Mouse (Mus musculus) kidney, postnatal 36 days (tissue): ENCODE measurements around the gene Ccdc40.
"Not testable (repeated sequence)": the region's sequence is repeated elsewhere in the genome, so short reads cannot be mapped to it uniquely, and the experiment has no call there.

Experiments
- DNase-seq, 2 experiments: peaks; one replicate each; pipeline ENCODE4 v3.0.0; 2021 to 2022; ENCODE audit warnings: mixed read lengths in 2 of 2

Gene Ccdc40

DNA sequence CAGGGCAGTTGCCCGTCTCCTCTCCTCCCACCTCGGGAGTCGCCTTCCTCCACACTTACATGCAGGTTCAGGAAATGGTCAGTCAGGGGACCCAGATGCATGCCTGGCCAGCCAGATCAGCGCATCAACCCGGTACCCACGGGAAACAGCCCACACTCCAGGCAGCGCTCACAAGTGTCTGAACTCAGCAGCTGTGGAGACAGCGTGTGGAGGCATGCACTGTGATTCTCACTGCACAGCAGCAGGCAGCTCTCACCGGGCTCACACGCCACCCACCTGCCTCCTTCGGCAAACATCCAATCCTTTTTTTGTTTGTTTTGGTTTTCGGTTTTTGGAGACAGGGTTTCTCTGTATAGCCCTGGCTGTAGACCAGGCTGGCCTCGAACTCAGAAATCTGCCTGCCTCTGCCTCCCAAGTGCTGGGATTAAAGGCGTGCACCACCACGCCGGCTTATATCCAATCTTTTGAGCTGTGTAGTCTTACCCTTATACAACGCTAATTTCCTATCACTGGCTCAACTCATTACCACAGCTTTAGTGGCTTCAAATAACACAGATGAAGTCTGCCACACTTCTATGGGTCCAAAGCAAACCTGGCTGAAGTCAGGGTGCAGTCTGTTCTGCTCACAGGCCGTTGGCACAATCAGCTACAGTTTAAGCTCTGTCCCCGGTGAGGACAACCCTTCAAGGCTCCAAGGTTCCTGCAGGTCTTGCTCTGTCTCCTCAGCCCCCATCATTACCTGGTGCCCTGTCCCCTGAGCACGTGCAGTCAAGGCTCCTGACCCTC lies 59.0 kb downstream of the Ccdc40 start:
- DNase-seq: no peak

DNA sequence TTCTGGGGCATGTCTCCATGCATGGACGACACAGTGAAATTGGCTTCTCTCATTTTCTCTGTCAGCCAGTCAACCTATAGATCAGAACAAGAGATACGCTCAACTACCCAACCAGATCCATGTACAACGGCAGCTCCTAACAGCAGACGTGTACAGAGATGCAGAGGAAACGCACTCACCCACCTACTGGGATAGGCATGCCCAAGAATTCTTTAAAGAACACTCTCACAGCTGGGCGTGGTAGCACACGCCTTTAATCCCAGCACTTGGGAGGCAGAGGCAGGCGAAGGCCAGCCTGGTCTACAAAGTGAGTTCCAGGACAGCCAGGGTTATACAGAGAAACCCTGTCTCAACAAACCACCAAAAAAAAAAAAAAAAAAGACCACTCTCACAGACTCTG lies 64.5 kb downstream of the Ccdc40 start:
- DNase-seq: not testable (repeated sequence)

DNA sequence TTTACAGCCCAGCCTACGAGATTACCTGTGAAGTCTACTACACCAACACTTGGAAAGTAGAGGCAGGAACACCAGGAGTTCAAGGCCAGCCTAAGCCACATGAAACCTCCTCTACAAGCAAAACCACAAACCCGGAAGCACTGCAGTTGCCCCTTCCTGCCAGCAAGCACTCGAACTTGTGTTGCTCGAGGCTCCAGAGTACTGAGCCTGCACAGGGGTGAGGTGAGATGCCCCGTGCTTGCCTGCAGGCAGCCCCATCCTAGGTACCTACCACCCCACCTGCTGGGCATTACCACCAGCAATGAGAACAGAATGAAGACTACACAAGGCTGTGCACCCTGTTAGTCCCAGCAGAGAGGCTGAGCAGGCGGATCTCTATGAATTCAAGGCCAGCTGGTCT lies 69.6 kb downstream of the Ccdc40 start:
- no peak for DNase-seq

DNA sequence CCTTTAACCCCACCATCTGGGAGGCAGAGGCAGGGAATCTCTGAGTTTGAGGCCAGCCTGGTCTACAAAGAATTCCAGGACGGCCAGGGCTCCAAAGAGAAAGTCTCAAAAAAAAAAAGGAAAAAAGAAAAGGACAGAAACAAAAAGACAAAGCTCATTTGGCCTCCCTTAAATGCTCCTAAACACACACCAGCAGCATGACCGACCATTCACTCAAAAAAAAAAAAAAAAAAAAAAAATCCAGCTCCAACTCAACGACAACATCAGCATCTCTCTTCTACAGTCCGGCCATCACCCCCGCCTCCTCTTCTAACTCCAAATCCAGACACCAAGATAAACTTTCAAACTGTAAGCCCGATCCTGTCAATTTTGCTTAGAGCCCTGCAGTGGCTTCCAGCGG lies 70.5 kb downstream of the Ccdc40 start:
- DNase-seq: no peak

DNA sequence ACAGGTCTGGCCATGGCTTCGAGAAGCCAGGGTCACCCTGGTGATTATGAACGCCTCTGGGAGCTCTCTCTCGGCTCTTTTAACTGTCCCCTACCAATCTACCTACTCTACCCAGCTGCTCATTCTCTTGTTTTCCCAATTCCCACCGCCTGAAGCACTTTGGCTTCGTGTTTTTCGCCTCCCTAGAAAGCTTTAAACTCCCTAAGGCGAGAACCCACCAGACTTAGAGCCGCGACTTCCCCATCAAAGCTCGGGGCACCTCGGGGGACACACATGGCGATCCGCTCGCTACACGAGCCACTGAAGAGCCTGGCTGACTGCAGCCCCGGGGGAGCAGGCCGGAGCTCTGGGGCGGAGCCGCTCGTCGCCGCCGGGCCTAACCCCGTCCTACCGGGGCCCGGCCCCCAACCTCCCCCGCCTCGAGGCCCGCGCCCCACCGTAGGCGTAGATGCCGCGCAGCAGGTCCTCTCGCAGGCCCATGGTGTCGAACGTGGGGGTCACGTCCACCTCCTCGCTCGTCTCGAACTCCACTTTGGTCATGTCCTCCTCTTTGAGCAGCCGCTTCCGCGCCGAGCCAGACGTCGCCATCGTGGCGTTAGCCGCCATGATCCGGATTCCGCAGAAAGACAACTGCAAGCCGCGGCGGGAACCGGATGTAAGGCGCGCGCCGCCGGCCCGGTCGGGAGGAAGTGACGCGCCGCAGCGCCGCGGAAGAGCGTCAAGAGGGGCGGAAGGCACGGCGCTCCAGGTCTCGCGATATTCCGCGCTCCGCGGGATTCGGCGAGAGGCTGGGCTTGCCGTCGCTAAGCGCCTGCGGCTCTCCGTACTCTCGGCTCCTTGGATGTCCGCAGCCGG lies 71.2 kb downstream of the Ccdc40 start, which contains the start of gene Eif4a3:
Gene Eif4a3, minus strand, starts transcription at position 699 of the 855 bp plus-strand sequence.
- DNase-seq: peak; percentile 96 to 100

DNA sequence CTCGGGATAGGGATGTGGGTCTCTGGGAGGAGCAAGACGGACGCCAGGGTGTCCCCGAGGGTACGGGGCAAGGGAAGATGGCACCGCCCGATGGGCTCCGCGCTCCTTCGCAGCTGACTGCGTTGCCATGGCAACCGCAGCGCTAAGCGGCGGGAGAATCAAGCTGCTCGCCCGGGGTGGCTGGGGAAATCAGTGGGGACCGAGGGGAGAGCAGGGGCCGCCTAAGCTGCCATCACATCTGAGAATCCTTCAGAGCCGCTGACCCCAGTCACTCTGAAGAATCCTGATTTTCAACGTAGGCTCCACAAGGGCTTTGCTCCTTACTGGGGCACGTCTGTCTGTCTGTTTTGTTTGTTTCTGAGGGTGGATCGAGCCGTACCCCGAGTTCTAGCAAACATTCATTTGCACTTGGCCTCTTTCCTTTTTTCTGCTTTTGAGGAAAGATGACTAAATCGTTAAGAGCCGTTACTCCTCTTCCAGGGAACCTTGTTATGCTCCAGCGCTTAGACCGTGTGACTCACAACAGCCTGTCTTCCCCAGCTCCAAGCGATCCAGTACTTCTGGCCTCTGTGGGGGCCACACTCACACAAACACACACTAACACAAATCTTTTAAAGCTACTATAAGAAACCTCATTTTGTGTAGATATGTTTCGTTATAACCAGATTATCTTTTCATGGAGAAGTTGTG lies 72.0 kb downstream of the Ccdc40 start:
- DNase-seq: no peak

DNA sequence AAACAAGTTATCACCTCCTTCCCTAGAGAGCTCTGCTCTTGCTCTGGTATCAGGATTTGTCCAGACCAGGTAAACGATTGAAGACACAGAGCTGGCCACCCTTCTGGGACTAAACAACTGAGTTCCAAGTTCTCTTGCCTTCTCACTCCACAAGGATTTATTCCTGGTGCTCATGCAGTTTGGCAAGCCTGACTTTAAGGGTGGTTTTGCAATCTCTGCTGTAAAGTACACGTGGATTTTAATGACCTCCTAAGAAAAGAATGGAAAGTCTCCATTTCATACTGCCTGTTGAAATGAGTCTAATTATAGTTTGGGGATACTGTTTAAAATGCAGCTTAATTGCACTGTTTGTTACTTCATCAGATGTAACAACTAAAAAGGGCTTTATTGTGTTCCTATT lies 72.6 kb downstream of the Ccdc40 start:
- no peak for DNase-seq

DNA sequence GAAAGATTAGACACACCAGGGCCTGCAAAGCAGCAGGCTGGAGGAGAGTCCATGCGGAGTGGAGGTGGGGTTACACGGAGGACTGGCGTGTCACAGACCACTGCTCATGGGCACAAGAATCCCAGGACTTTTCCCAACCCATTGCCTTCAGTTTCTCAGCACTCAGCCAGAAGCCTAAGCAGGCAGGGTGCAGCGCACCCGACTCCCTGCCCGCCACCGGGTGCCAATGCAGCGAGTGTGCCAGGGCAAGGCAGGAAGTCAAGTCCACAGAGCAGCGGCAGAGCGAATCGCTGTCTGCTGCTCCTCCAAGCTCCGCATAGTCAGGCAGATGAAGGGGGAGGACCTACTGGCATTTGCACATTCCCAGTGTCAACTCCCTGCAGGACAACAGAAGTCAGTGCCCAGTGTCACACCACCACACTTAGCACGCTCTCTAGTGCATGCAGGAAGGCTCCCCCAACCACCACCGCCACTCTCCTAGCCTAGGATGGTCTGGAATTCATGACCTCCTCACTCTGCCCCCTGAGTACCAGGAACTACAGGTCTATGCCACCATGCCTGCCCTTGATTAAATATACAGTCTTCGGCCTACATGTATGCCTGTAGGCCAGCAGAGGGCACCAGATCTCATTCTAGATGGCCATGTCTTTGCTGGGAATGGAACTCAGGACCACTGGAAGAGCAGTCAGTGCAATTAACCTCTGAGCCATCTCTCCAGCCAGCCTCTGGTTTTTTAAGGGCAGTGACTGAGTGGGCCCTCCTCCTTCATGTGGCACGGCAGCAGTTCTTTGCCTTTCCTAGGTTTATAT lies 76.7 kb downstream of the Ccdc40 start:
- DNase-seq: peak; percentile 68 to 75

DNA sequence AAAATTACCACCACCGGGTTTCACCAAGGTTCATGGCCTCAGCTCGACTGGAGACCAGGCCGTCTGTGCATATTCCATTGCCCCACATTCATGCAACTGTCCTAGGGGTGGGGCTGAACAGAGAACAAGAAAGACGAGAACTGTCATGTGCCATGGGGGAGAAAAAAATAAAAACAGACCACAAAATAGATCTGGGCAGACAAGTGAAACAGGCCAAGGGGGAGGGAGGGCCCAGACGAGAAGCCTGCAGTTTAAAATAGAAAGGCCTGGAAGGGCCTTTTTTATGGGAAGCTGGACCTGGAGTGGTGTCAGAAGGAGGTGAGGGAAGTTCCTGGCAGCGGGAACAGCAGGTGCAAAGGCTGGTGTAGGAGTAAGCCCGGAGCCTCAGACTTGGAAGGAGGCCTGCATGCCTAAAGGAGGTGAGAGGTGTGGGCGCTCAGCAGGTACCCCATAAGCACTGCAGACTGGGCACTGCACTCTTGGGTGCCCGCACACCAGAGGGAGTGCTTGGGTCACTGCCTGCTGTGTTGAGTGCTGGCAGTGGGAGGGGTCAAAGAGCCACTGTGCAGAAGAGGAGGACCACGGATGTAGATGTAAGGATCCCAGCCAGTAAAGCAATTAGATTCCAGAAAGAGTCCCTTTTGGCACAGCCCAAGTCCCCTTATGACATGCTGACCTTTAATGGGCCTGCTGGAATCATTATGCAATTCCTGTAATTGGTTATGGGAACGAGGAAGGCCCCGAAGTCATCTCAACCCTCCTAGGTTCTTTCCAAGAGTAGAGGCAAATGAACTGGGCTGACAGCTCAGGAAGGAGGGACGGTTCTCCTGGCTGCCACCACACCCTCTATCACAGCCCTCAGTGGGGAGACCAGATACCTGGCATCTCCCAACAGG lies 78.6 kb downstream of the Ccdc40 start:
- DNase-seq: peak; percentile 24 to 30

DNA sequence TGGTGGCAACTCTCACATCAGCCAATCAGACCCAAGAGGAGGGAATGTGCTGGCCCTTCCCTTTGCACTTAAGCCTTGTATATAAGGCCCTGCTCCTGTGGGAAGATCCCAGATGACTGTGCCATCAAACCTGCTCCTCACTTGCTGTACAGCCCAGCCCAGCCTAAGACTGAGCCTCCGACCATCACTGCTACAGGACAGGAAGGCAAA lies 79.2 kb downstream of the Ccdc40 start, which contains the start of gene Card14:
Gene Card14, plus strand, starts transcription at position 111 of the 210 bp plus-strand sequence.
- DNase-seq: no peak

DNA sequence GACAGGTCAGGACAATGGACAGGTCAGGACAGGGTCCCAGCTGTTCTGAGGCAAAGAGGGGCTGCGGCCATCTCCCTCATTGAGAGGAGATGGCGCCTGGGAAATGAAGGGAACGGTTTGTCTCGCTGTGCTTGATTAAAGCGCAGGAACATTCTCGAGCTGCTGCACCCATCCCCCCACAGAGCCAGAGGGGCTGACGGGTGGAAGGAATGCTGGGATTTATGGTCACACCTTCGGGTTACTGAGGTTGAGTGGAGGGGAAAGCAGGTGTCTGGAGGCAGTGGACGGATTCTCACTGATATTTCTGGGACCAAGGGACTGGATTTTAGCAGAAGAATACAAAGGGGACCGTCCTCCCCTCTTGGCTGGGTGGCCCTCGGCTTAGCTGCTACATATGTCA lies 79.5 kb downstream of the Ccdc40 start:
- DNase-seq: no peak

DNA sequence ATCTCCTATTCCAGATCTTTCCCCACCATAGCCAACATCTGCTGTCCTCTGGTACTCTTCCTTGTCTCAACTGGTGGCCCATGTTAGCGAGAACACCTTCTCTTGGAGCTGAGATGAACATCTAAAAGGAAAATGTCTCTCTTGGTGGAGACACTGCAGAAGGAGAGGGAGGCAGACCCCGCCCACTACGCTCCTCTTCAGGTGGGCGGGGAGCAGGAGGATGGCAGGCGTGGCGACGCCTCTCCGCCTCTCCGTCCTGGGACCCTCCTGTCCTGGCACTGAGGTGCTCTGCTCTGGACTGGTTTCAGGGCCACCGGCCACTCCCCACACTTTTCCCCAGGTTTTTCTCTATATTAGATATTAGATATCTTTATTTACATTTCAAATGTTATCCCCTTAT lies 82.2 kb downstream of the Ccdc40 start:
- DNase-seq: no peak

DNA sequence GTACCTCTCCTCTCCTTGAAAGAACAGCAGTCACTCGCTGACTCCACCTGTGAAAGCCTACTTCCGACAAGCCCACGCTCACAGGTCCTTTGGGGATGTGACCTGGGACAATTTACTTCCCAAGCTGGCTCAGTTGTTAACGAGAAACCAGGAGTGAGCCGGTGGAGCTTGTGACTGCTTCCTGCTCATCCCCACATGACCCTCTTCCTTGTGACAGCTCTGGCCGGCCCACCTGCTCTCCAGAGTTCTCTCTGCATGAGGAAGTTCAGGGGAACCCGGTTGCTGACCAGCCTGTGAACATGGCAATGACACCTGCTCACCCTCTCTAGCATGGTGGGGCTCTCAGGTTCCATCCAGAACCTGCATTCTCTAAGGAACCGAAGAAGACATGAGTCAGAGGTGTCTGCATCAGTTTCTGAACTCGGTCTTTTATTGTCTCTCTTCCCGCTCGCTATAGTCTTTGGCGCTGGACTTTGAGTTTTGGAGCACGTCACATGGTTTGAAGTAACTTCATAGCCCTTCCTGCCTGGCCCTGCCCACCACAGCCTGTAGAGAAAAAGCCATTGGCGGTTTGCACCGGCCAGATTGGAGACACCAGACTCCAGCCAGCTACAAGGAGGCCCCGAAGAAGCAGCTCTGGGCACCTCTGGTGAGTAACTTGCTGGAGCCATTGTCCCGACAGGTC lies 86.0 kb downstream of the Ccdc40 start:
- peak; percentile 75 to 79 for DNase-seq
